ENCODE assay signal across 12 mouse cellular contexts in the genomic region with DNA sequence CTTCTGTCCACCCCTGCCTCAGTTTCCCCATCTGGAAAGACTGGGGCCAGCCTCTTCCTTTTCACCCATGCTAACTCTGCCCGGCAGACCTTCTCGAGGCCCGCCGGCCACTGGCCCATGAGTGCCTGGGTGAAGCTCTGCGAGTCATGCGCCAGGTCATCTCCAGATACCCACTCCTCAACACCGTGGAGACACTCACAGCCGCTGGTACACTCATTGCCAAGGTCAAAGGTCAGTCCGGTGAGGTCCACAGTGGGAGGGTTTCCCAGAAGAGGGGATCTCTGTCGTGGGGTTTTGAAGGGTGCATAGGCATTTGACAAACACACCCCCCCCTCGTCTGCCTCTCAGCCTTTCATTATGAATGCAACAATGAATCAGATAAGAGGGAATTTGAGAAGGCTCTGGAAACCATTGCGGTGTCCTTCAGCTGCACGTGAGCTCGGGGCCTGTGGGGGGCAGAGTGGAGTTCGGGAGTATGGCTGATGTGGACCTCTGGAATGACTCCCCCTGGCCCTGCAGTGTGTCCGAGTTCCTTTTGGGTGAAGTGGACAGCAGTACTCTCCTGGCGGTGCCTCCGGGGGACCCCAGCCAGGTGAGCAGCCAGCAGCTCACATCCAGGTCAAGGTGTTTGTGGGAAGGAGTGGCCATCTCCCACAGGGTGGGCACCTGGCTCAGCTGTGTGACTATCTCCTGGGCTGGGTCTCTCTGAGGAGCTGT. TPM values are rescaled to one million over a fixed set of nuclear protein-coding genes. Genes with fewer than 3 reads are reported as not detected.
DNase-seq lines count a peak whose midpoint lies in the region; ATAC-seq and TF ChIP-seq lines count a peak whose summit lies in the region.
"Had no signal": no experiment of that assay in that cellular context is flagged by ENCODE, and none has a peak within 500 bp of the region (broad histone marks: within the 10 kb centered on the region; RNA-seq: fewer than 3 reads in every experiment).

No protein-coding gene starts in this region.

- no peaks in the 10 kb centered on the region for H3K36me3 ChIP-seq in heart, embryonic 14.5 days (ENCODE audit: control insufficient read depth, insufficient read depth, low read length)
- H3K36me3 ChIP-seq in megakaryocyte, embryonic 14.5 days (replicated peaks; ENCODE audit: low read length), result peaks cover 90% of the 10 kb centered on the region
- H3K36me3 ChIP-seq in embryonic facial prominence, embryonic 13.5 days, result no peaks in the 10 kb centered on the region
- peaks cover under 1% of the 10 kb centered on the region; the same call in 1 of the 2 replicates for H3K36me3 ChIP-seq in liver, embryonic 14.5 days (replicated peaks; ENCODE audit: control insufficient read depth, insufficient read depth, low read depth)

- H3K9ac ChIP-seq in heart, embryonic 14.5 days (ENCODE audit: low read length), result no peak overlapping the region
- H3K9ac ChIP-seq in embryonic facial prominence, embryonic 13.5 days, result no peak overlapping the region
- H3K9ac ChIP-seq in liver, embryonic 14.5 days (replicated peaks), result no peak overlapping the region
- H3K9ac ChIP-seq: liver, embryonic 15.5 days had no signal

- no peak overlapping the region for H3K4me3 ChIP-seq in heart, embryonic 14.5 days (ENCODE audit: control insufficient read depth in 1 of 2, insufficient read depth in 1 of 2, low read depth in 1 of 2, low read length in 2 of 2)
- peak overlapping the region; percentile 92 for H3K4me3 ChIP-seq in megakaryocyte, embryonic 14.5 days (replicated peaks)
- H3K4me3 ChIP-seq in embryonic facial prominence, embryonic 13.5 days, result no peak overlapping the region
- H3K4me3 ChIP-seq in liver, embryonic 14.5 days (ENCODE audit: insufficient read depth in 1 of 2, low read depth in 2 of 2, low read length in 2 of 2), result no peak overlapping the region
- H3K4me3 ChIP-seq: liver, embryonic 15.5 days had no signal

- 77% methylated on average over 18 of the region's 18 CpGs for WGBS in heart, embryonic 14.5 days
- 79% methylated on average over 18 of the region's 18 CpGs for WGBS in embryonic facial prominence, embryonic 13.5 days
- 83% methylated on average over 18 of the region's 18 CpGs for WGBS in liver, embryonic 14.5 days (ENCODE audit: insufficient replicate concordance)

- H3K9me3 ChIP-seq in heart, embryonic 14.5 days (ENCODE audit: control insufficient read depth, low read length), result no peaks in the 10 kb centered on the region
- H3K9me3 ChIP-seq in megakaryocyte, embryonic 14.5 days, result no peaks in the 10 kb centered on the region
- no peaks in the 10 kb centered on the region for H3K9me3 ChIP-seq in embryonic facial prominence, embryonic 13.5 days
- no peaks in the 10 kb centered on the region for H3K9me3 ChIP-seq in liver, embryonic 14.5 days (ENCODE audit: control insufficient read depth, low read length)
- H3K9me3 ChIP-seq: liver, embryonic 15.5 days had no signal

- peak overlapping the region; percentile 56; the same call in 1 of the 2 replicates for H3K4me2 ChIP-seq in heart, embryonic 14.5 days (ENCODE audit: low read length)
- H3K4me2 ChIP-seq in embryonic facial prominence, embryonic 13.5 days, result peak overlapping the region; percentile 44; the same call in 1 of the 2 replicates
- no peak overlapping the region for H3K4me2 ChIP-seq in liver, embryonic 14.5 days (ENCODE audit: low read depth)
- H3K4me2 ChIP-seq: hindbrain, embryonic 14.5 days; liver, embryonic 15.5 days had no signal

- intact Hi-C loops in heart, postnatal 36 days (cut with DNase I), result no loop called here

- no peak for ATAC-seq in heart, embryonic 14.5 days (ENCODE audit: insufficient number of reproducible peaks, insufficient read depth, low FRiP score, low read depth)
- no peak for ATAC-seq in megakaryocyte, adult 5-6 weeks (ENCODE audit: poor library complexity, severe bottlenecking)
- ATAC-seq in embryonic facial prominence, embryonic 13.5 days (ENCODE audit: insufficient number of reproducible peaks, insufficient read depth, low FRiP score, low TSS enrichment, low read depth), result no peak
- ATAC-seq in liver, embryonic 14.5 days (ENCODE audit: insufficient read depth), result no peak

- H3K4me1 ChIP-seq in heart, embryonic 14.5 days (ENCODE audit: control insufficient read depth in 2 of 2, insufficient read depth in 2 of 2, low read length in 2 of 2), result peaks cover 13 to 15% of the 10 kb centered on the region in 2 experiments; a peak in 3 of 4 replicates
- H3K4me1 ChIP-seq in megakaryocyte, embryonic 14.5 days, result peaks cover 92% of the 10 kb centered on the region
- peaks cover 24% of the 10 kb centered on the region for H3K4me1 ChIP-seq in embryonic facial prominence, embryonic 13.5 days
- peaks cover 18 to 20% of the 10 kb centered on the region in 2 experiments for H3K4me1 ChIP-seq in liver, embryonic 14.5 days (replicated peaks; ENCODE audit: control insufficient read depth in 2 of 2, insufficient read depth in 2 of 2, low read length in 1 of 2)

- peak; percentile 37; the same call in 1 of the 2 replicates for TF ChIP-seq CTCF in liver, embryonic 14.5 days (IDR thresholded peaks at IDR 0.05; ENCODE audit: low read depth)

- H3K27ac ChIP-seq in heart, embryonic 14.5 days (replicated peaks in 1 of 2; ENCODE audit: control insufficient read depth in 1 of 2, insufficient read depth in 1 of 2, low read depth in 2 of 2, low read length in 2 of 2), result no peak overlapping the region
- no peak overlapping the region for H3K27ac ChIP-seq in embryonic facial prominence, embryonic 13.5 days
- H3K27ac ChIP-seq in liver, embryonic 14.5 days, result no peak overlapping the region
- H3K27ac ChIP-seq: hindbrain, embryonic 14.5 days; liver, embryonic 15.5 days had no signal

- H3K27me3 ChIP-seq in heart, embryonic 14.5 days (ENCODE audit: control insufficient read depth, insufficient read depth, low read length), result 0 out of 2 replicates have a peak, but pooled peaks cover under 1% of the 10 kb centered on the region
- no peaks in the 10 kb centered on the region for H3K27me3 ChIP-seq in megakaryocyte, embryonic 14.5 days (replicated peaks)
- peaks cover 42% of the 10 kb centered on the region for H3K27me3 ChIP-seq in embryonic facial prominence, embryonic 13.5 days
- no peaks in the 10 kb centered on the region for H3K27me3 ChIP-seq in liver, embryonic 14.5 days (ENCODE audit: control insufficient read depth, insufficient read depth, low read length)
- H3K27me3 ChIP-seq: CH12.LX; liver, embryonic 15.5 days had no signal

- DNase-seq in heart, postnatal 36 days, result no peak
- no peak for DNase-seq in liver, embryonic 14.5 days (ENCODE audit: low read depth in 3 of 3, low spot score in 3 of 3)
- no peak for DNase-seq in urinary bladder, postnatal 14 days (ENCODE audit: low spot score)
- no peak for DNase-seq in left cerebral cortex, adult 8-10 months (ENCODE audit: low spot score in 2 of 2)
- DNase-seq: cerebellum, adult 9-11 months had no signal

- TF ChIP-seq EP300 in liver, embryonic 14.5 days (IDR thresholded peaks at IDR 0.05; ENCODE audit: low read depth), result no peak

RNA-seq across cellular contexts. Expression of a gene that starts 4.3 kb away (rescaled TPM):
- 3.0 and 3.4 TPM in 2 replicates for polyA plus RNA-seq in heart, embryonic 14.5 days (2014; fragmentation: Nextera tagmentation; extraction: Ambion mirVana)
- total RNA-seq in heart, postnatal 36 days (2021), result 1 to 10 TPM; 4.1 to 5.9 TPM
- 375 and 477 TPM in 2 replicates for polyA plus RNA-seq in megakaryocyte, embryonic 14.5 days (2012; ENCODE audit: insufficient read depth, low replicate concordance)
- total RNA-seq in megakaryocyte, adult 5-6 weeks (2015), result 135 and 140 TPM in 2 replicates
- 235 and 237 TPM in 2 replicates for total RNA-seq in megakaryocyte, adult 5-6 weeks (2017)
- 3.9 and 4.6 TPM in 2 replicates for polyA plus RNA-seq in embryonic facial prominence, embryonic 13.5 days (2015; fragmentation: Nextera tagmentation; extraction: Ambion mirVana)
- 17.5 and 20.9 TPM in 2 replicates for polyA plus RNA-seq in liver, embryonic 14.5 days (2012; rRNA removed)
- 7.9 and 9.3 TPM in 2 replicates for polyA plus RNA-seq in liver, embryonic 14.5 days (2014; fragmentation: Nextera tagmentation; extraction: Ambion mirVana)
- total RNA-seq in left cerebral cortex, adult 8-10 months (2022), result 1 to 10 TPM; 3.6 to 9.6 (median 6.0) TPM

RNA-seq across cellular contexts. Expression of a gene that starts 18.8 kb away (rescaled TPM):
- polyA plus RNA-seq in heart, embryonic 14.5 days (2014; fragmentation: Nextera tagmentation; extraction: Ambion mirVana), result 146 and 162 TPM in 2 replicates
- 10 to 100 TPM; 88.5 to 96.4 TPM for total RNA-seq in heart, postnatal 36 days (2021)
- 147 and 260 TPM in 2 replicates for polyA plus RNA-seq in megakaryocyte, embryonic 14.5 days (2012; ENCODE audit: insufficient read depth, low replicate concordance)
- total RNA-seq in megakaryocyte, adult 5-6 weeks (2015), result 70.2 and 70.7 TPM in 2 replicates
- 58.4 and 69.2 TPM in 2 replicates for total RNA-seq in megakaryocyte, adult 5-6 weeks (2017)
- polyA plus RNA-seq in embryonic facial prominence, embryonic 13.5 days (2015; fragmentation: Nextera tagmentation; extraction: Ambion mirVana), result 247 and 265 TPM in 2 replicates
- 77.0 and 121 TPM in 2 replicates for polyA plus RNA-seq in liver, embryonic 14.5 days (2012; rRNA removed)
- polyA plus RNA-seq in liver, embryonic 14.5 days (2014; fragmentation: Nextera tagmentation; extraction: Ambion mirVana), result 88.0 and 90.2 TPM in 2 replicates
- 10 to 100 TPM; 64.7 to 80.4 (median 72.9) TPM for total RNA-seq in left cerebral cortex, adult 8-10 months (2022)

RNA-seq across cellular contexts. Expression of a gene that starts 24.5 kb away (rescaled TPM):
- polyA plus RNA-seq in heart, embryonic 14.5 days (2014; fragmentation: Nextera tagmentation; extraction: Ambion mirVana), result 1.6 and 1.7 TPM in 2 replicates
- total RNA-seq in heart, postnatal 36 days (2021), result 1 to 10 TPM; 7.7 to 7.9 TPM
- polyA plus RNA-seq in megakaryocyte, embryonic 14.5 days (2012; ENCODE audit: insufficient read depth, low replicate concordance), result 47.4 and 62.2 TPM in 2 replicates
- total RNA-seq in megakaryocyte, adult 5-6 weeks (2015), result 32.6 and 34.7 TPM in 2 replicates
- 33.6 and 37.4 TPM in 2 replicates for total RNA-seq in megakaryocyte, adult 5-6 weeks (2017)
- 2.2 and 2.6 TPM in 2 replicates for polyA plus RNA-seq in embryonic facial prominence, embryonic 13.5 days (2015; fragmentation: Nextera tagmentation; extraction: Ambion mirVana)
- 11.2 and 12.7 TPM in 2 replicates for polyA plus RNA-seq in liver, embryonic 14.5 days (2012; rRNA removed)
- 4.9 and 6.0 TPM in 2 replicates for polyA plus RNA-seq in liver, embryonic 14.5 days (2014; fragmentation: Nextera tagmentation; extraction: Ambion mirVana)
- total RNA-seq in left cerebral cortex, adult 8-10 months (2022), result 10 to 100 TPM; 11.0 to 12.3 (median 12.0) TPM

RNA-seq across cellular contexts. Expression of a gene that starts 26.2 kb away (rescaled TPM):
- 715 and 757 TPM in 2 replicates for polyA plus RNA-seq in heart, embryonic 14.5 days (2014; fragmentation: Nextera tagmentation; extraction: Ambion mirVana)
- total RNA-seq in heart, postnatal 36 days (2021), result 100 to 1,000 TPM; 863 to 871 TPM
- 3,942 and 9,172 TPM in 2 replicates for polyA plus RNA-seq in megakaryocyte, embryonic 14.5 days (2012; ENCODE audit: insufficient read depth, low replicate concordance)
- total RNA-seq in megakaryocyte, adult 5-6 weeks (2015), result 259 and 303 TPM in 2 replicates
- total RNA-seq in megakaryocyte, adult 5-6 weeks (2017), result 375 and 378 TPM in 2 replicates
- 445 and 488 TPM in 2 replicates for polyA plus RNA-seq in embryonic facial prominence, embryonic 13.5 days (2015; fragmentation: Nextera tagmentation; extraction: Ambion mirVana)
- polyA plus RNA-seq in liver, embryonic 14.5 days (2012; rRNA removed), result 274 and 388 TPM in 2 replicates
- polyA plus RNA-seq in liver, embryonic 14.5 days (2014; fragmentation: Nextera tagmentation; extraction: Ambion mirVana), result 705 and 724 TPM in 2 replicates
- 100 to 1,000 TPM; 472 to 551 (median 538) TPM for total RNA-seq in left cerebral cortex, adult 8-10 months (2022)

RNA-seq across cellular contexts. Expression of a gene that starts 32.4 kb away (rescaled TPM):
- 265 and 275 TPM in 2 replicates for polyA plus RNA-seq in heart, embryonic 14.5 days (2014; fragmentation: Nextera tagmentation; extraction: Ambion mirVana)
- total RNA-seq in heart, postnatal 36 days (2021), result 10 to 100 TPM; 29.9 to 30.6 TPM
- 1,011 and 1,303 TPM in 2 replicates for polyA plus RNA-seq in megakaryocyte, embryonic 14.5 days (2012; ENCODE audit: insufficient read depth, low replicate concordance)
- 174 and 175 TPM in 2 replicates for total RNA-seq in megakaryocyte, adult 5-6 weeks (2015)
- 286 and 299 TPM in 2 replicates for total RNA-seq in megakaryocyte, adult 5-6 weeks (2017)
- polyA plus RNA-seq in embryonic facial prominence, embryonic 13.5 days (2015; fragmentation: Nextera tagmentation; extraction: Ambion mirVana), result 298 and 319 TPM in 2 replicates
- 14.3 and 15.8 TPM in 2 replicates for polyA plus RNA-seq in liver, embryonic 14.5 days (2012; rRNA removed)
- polyA plus RNA-seq in liver, embryonic 14.5 days (2014; fragmentation: Nextera tagmentation; extraction: Ambion mirVana), result 33.8 and 39.7 TPM in 2 replicates
- 1 to 10 TPM; 5.4 to 6.7 (median 6.3) TPM for total RNA-seq in left cerebral cortex, adult 8-10 months (2022)

Comparison
In these comparisons a context has a peak if more than half of its experiments do, and no peak if none do; other contexts are left out.
1. RNA of a gene that starts 4.3 kb away (polyA plus RNA-seq): 375 to 477 TPM in megakaryocyte, embryonic 14.5 days; 7.9 to 20.9 TPM in liver, embryonic 14.5 days, 3.9 to 4.6 TPM in embryonic facial prominence, embryonic 13.5 days and 3.0 to 3.4 TPM in heart, embryonic 14.5 days; every median in the first group is over 10 times any median in the second.